Mouse (Mus musculus): ENCODE data around the gene Tmem143. TPM values are rescaled to one million over a fixed set of nuclear protein-coding genes. Genes with fewer than 3 reads are reported as not detected.

The Tmem143 gene
- polyA plus RNA-seq, 1 experiment from 2014 or later: 4.9 TPM

- WGBS: 18% methylated on average over 13 of the region's 13 CpGs
- Histone ChIP-seq H3K9ac (peak overlapping the region; percentile 12; the same call in 1 of the 2 replicates), H3K27me3 (no peaks in the 10 kb centered on the region), H3K4me1 (peaks cover 69% of the 10 kb centered on the region), H3K36me3 (peaks cover 5% of the 10 kb centered on the region; the same call in 1 of the 2 replicates), H3K4me3 (replicated peaks) (peak overlapping the region; percentile 35), H3K9me3 (replicated peaks) (no peaks in the 10 kb centered on the region), H3K4me2 (replicated peaks) (peak overlapping the region; percentile 55), H3K27ac (replicated peaks) (peak overlapping the region; percentile 95)
- peak; percentile 3; the same call in 1 of the 2 replicates for ATAC-seq (ENCODE audit: insufficient number of reproducible peaks, low FRiP score, low TSS enrichment, low read depth)
These were observed 20.4 kb downstream of the Tmem143 start for GRCm38 (mm10) chr7:45917004-45917704.

- H3K27me3 ChIP-seq: no peaks in the 10 kb centered on the region
- H3K4me3 ChIP-seq (replicated peaks): no peak overlapping the region
- WGBS: 83% methylated on average over 15 of the region's 15 CpGs
- 0 out of 2 replicates have a peak overlapping the region, but pooled peaks have one; percentile 12 for H3K9ac ChIP-seq
- peak overlapping the region; percentile 95 for H3K27ac ChIP-seq (replicated peaks)
- peaks cover 77% of the 10 kb centered on the region for H3K4me1 ChIP-seq
- peak overlapping the region; percentile 55 for H3K4me2 ChIP-seq (replicated peaks)
- 0 out of 2 replicates have a peak, but pooled peaks cover 5% of the 10 kb centered on the region for H3K36me3 ChIP-seq
- no peak for ATAC-seq (ENCODE audit: insufficient number of reproducible peaks, low FRiP score, low TSS enrichment, low read depth)
- H3K9me3 ChIP-seq (replicated peaks): no peaks in the 10 kb centered on the region
These were observed 21.2 kb downstream of the Tmem143 start for GRCm38 (mm10) chr7:45917926-45918325.

GRCm38 (mm10) chr7:45919083-45919671 lies 22.4 kb downstream of the Tmem143 start:
- Histone ChIP-seq H3K4me1 (peaks cover 81% of the 10 kb centered on the region), H3K27me3 (no peaks in the 10 kb centered on the region), H3K36me3 (0 out of 2 replicates have a peak, but pooled peaks cover 5% of the 10 kb centered on the region), H3K9ac (peak overlapping the region; percentile 49; the same call in 1 of the 2 replicates), H3K4me3 (replicated peaks) (peak overlapping the region; percentile 56), H3K27ac (replicated peaks) (peak overlapping the region; percentile 98), H3K4me2 (replicated peaks) (peak overlapping the region; percentile 71), H3K9me3 (replicated peaks) (no peaks in the 10 kb centered on the region)
- 67% methylated on average over 14 of the region's 14 CpGs for WGBS
- ATAC-seq (ENCODE audit: insufficient number of reproducible peaks, low FRiP score, low TSS enrichment, low read depth): no peak

GRCm38 (mm10) chr7:45919761-45920160 lies 23.0 kb downstream of the Tmem143 start:
- H3K9me3 ChIP-seq (replicated peaks): no peaks in the 10 kb centered on the region
- H3K9ac ChIP-seq: peak overlapping the region; percentile 49; the same call in 1 of the 2 replicates
- H3K4me3 ChIP-seq (replicated peaks): peak overlapping the region; percentile 56
- H3K27me3 ChIP-seq: no peaks in the 10 kb centered on the region
- H3K4me1 ChIP-seq: peaks cover 82% of the 10 kb centered on the region
- no peak for ATAC-seq (ENCODE audit: insufficient number of reproducible peaks, low FRiP score, low TSS enrichment, low read depth)
- H3K4me2 ChIP-seq (replicated peaks): peak overlapping the region; percentile 71
- peak overlapping the region; percentile 98 for H3K27ac ChIP-seq (replicated peaks)
- WGBS: 61% methylated on average over 4 of the region's 4 CpGs
- H3K36me3 ChIP-seq: 0 out of 2 replicates have a peak, but pooled peaks cover 5% of the 10 kb centered on the region

GRCm38 (mm10) chr7:45920583-45921241 lies 24.0 kb downstream of the Tmem143 start:
- no peaks in the 10 kb centered on the region for H3K9me3 ChIP-seq (replicated peaks)
- H3K4me3 ChIP-seq (replicated peaks): peak overlapping the region; percentile 56
- H3K9ac ChIP-seq: peak overlapping the region; percentile 49
- no peaks in the 10 kb centered on the region for H3K27me3 ChIP-seq
- H3K27ac ChIP-seq (replicated peaks): peak overlapping the region; percentile 98
- H3K4me2 ChIP-seq (replicated peaks): peak overlapping the region; percentile 71
- 15% methylated on average over 9 of the region's 9 CpGs for WGBS
- 0 out of 2 replicates have a peak, but pooled peaks cover 5% of the 10 kb centered on the region for H3K36me3 ChIP-seq
- H3K4me1 ChIP-seq: peaks cover 75% of the 10 kb centered on the region
- ATAC-seq (ENCODE audit: insufficient number of reproducible peaks, low FRiP score, low TSS enrichment, low read depth): peak; percentile 2; the same call in 1 of the 2 replicates

- Histone ChIP-seq H3K27ac (replicated peaks) (peak within 1 kb of the TSS; percentile 98), H3K36me3 (0 out of 2 replicates have a peak, but pooled peaks cover 5% of the 10 kb centered on the region), H3K9ac (peak within 1 kb of the TSS; percentile 49), H3K9me3 (replicated peaks) (no peaks in the 10 kb centered on the region), H3K4me1 (peaks cover 70% of the 10 kb centered on the region), H3K4me2 (replicated peaks) (peak within 1 kb of the TSS; percentile 71), H3K4me3 (replicated peaks) (peak within 1 kb of the TSS; percentile 56), H3K27me3 (no peaks in the 10 kb centered on the region)
- peak; percentile 41 for ATAC-seq (ENCODE audit: insufficient number of reproducible peaks, low FRiP score, low TSS enrichment, low read depth)
- WGBS: 10% methylated on average over 9 of the region's 9 CpGs
These were observed 24.5 kb downstream of the Tmem143 start, which contains the start of gene Emp3 for GRCm38 (mm10) chr7:45921242-45921621. Gene Emp3, minus strand, starts transcription at chr7:45921404.

- ATAC-seq (ENCODE audit: insufficient number of reproducible peaks, low FRiP score, low TSS enrichment, low read depth): no peak
- peak overlapping the region; percentile 69 for H3K4me2 ChIP-seq (replicated peaks)
- H3K27me3 ChIP-seq: no peaks in the 10 kb centered on the region
- H3K27ac ChIP-seq (replicated peaks): peak overlapping the region; percentile 98
- H3K9me3 ChIP-seq (replicated peaks): no peaks in the 10 kb centered on the region
- peaks cover 62% of the 10 kb centered on the region for H3K4me1 ChIP-seq
- 0 out of 2 replicates have a peak, but pooled peaks cover 5% of the 10 kb centered on the region for H3K36me3 ChIP-seq
- peak overlapping the region; percentile 50 for H3K4me3 ChIP-seq (replicated peaks)
- H3K9ac ChIP-seq: no peak overlapping the region
- WGBS: 68% methylated on average over 12 of the region's 12 CpGs
These were observed 25.3 kb downstream of the Tmem143 start for GRCm38 (mm10) chr7:45921950-45922600.

GRCm38 (mm10) chr7:45922928-45923761 lies 26.4 kb downstream of the Tmem143 start:
- peak overlapping the region; percentile 69 for H3K4me2 ChIP-seq (replicated peaks)
- H3K4me3 ChIP-seq (replicated peaks): peak overlapping the region; percentile 50
- H3K9ac ChIP-seq: no peak overlapping the region
- 0 out of 2 replicates have a peak, but pooled peaks cover 2% of the 10 kb centered on the region for H3K36me3 ChIP-seq
- peaks cover 52% of the 10 kb centered on the region for H3K4me1 ChIP-seq
- H3K9me3 ChIP-seq (replicated peaks): no peaks in the 10 kb centered on the region
- peak; percentile 89 for ATAC-seq (ENCODE audit: insufficient number of reproducible peaks, low FRiP score, low TSS enrichment, low read depth)
- H3K27me3 ChIP-seq: peaks cover 6% of the 10 kb centered on the region
- WGBS: under 1% methylated on average over 37 of the region's 37 CpGs
- H3K27ac ChIP-seq (replicated peaks): peak overlapping the region; percentile 98

- H3K4me3 ChIP-seq (replicated peaks): peak within 1 kb of the TSS; percentile 50
- H3K9ac ChIP-seq: no peak within 1 kb of the TSS
- WGBS: 8% methylated on average over 24 of the region's 24 CpGs
- H3K4me2 ChIP-seq (replicated peaks): peak within 1 kb of the TSS; percentile 69
- H3K9me3 ChIP-seq (replicated peaks): no peaks in the 10 kb centered on the region
- peaks cover 8% of the 10 kb centered on the region for H3K27me3 ChIP-seq
- H3K27ac ChIP-seq (replicated peaks): peak within 1 kb of the TSS; percentile 98
- ATAC-seq (ENCODE audit: insufficient number of reproducible peaks, low FRiP score, low TSS enrichment, low read depth): peak; percentile 12; the same call in 1 of the 2 replicates
- H3K4me1 ChIP-seq: peaks cover 47% of the 10 kb centered on the region
- H3K36me3 ChIP-seq: no peaks in the 10 kb centered on the region
These were observed 27.2 kb downstream of the Tmem143 start, which contains the start of gene Ccdc114 for GRCm38 (mm10) chr7:45923762-45924428. Gene Ccdc114, plus strand, starts transcription at chr7:45924072.

Data from embryonic facial prominence, embryonic 15.5 days (tissue).